Mouse (Mus musculus): ENCODE data around the gene Fam171a2. TPM values are rescaled to one million over a fixed set of nuclear protein-coding genes. Genes with fewer than 3 reads are reported as not detected.

The Fam171a2 gene
- polyA plus RNA-seq (2015; fragmentation: Nextera tagmentation; extraction: Ambion mirVana), result 10.9 and 18.4 TPM in 2 replicates

- under 1% methylated on average over 40 of the region's 40 CpGs for WGBS
Observed at GRCm38 (mm10) chr11:102447497-102447896, at the start of gene Fam171a2. Gene Fam171a2, minus strand, starts transcription at chr11:102447682.

GRCm38 (mm10) chr11:102496732-102497131 lies 49.2 kb upstream of the Fam171a2 start:
- WGBS, result 89% methylated on average over 2 of the region's 2 CpGs

More at GRCm38 (mm10) chr11:102447497-102447896, at the start of gene Fam171a2:
- peak within 1 kb of the TSS; percentile 98 for H3K27ac ChIP-seq
- ATAC-seq, result peak; percentile 88
- no peaks in the 10 kb centered on the region for H3K9me3 ChIP-seq
- H3K4me3 ChIP-seq (replicated peaks), result peak within 1 kb of the TSS; percentile 97
- H3K36me3 ChIP-seq, result peaks cover 16% of the 10 kb centered on the region
- peaks cover 29% of the 10 kb centered on the region for H3K27me3 ChIP-seq
- peak within 1 kb of the TSS; percentile 100 for H3K9ac ChIP-seq (replicated peaks)
- peaks cover 48% of the 10 kb centered on the region for H3K4me1 ChIP-seq (replicated peaks)
- H3K4me2 ChIP-seq (replicated peaks), result peak within 1 kb of the TSS; percentile 96

GRCm38 (mm10) chr11:102496206-102496605 lies 48.7 kb upstream of the Fam171a2 start:
- Histone ChIP-seq H3K9ac (replicated peaks) (no peak overlapping the region), H3K4me2 (replicated peaks) (no peak overlapping the region), H3K36me3 (peaks cover 63% of the 10 kb centered on the region), H3K27ac (no peak overlapping the region), H3K27me3 (no peaks in the 10 kb centered on the region), H3K9me3 (no peaks in the 10 kb centered on the region), H3K4me3 (replicated peaks) (no peak overlapping the region), H3K4me1 (replicated peaks) (no peaks in the 10 kb centered on the region)
- 92% methylated on average over 2 of the region's 2 CpGs for WGBS
- ATAC-seq, result no peak

More at GRCm38 (mm10) chr11:102496732-102497131, 49.2 kb upstream of the Fam171a2 start:
- Histone ChIP-seq H3K27me3 (no peaks in the 10 kb centered on the region), H3K9me3 (no peaks in the 10 kb centered on the region), H3K9ac (replicated peaks) (no peak overlapping the region), H3K36me3 (peaks cover 64% of the 10 kb centered on the region), H3K4me2 (replicated peaks) (no peak overlapping the region), H3K4me3 (replicated peaks) (no peak overlapping the region), H3K4me1 (replicated peaks) (no peaks in the 10 kb centered on the region), H3K27ac (no peak overlapping the region)
- no peak for ATAC-seq

- 96% methylated on average over 5 of the region's 5 CpGs for WGBS
- Histone ChIP-seq H3K9ac (replicated peaks) (no peak overlapping the region), H3K4me1 (replicated peaks) (no peaks in the 10 kb centered on the region), H3K27me3 (no peaks in the 10 kb centered on the region), H3K36me3 (peaks cover 58% of the 10 kb centered on the region), H3K9me3 (no peaks in the 10 kb centered on the region), H3K4me2 (replicated peaks) (no peak overlapping the region), H3K27ac (no peak overlapping the region), H3K4me3 (replicated peaks) (no peak overlapping the region)
- no peak for ATAC-seq
Observed at GRCm38 (mm10) chr11:102495742-102496141, 48.3 kb upstream of the Fam171a2 start.

GRCm38 (mm10) chr11:102495114-102495513 lies 47.6 kb upstream of the Fam171a2 start:
- Histone ChIP-seq H3K9ac (replicated peaks) (no peak overlapping the region), H3K9me3 (no peaks in the 10 kb centered on the region), H3K27me3 (no peaks in the 10 kb centered on the region), H3K4me2 (replicated peaks) (no peak overlapping the region), H3K27ac (no peak overlapping the region), H3K4me3 (replicated peaks) (no peak overlapping the region), H3K4me1 (replicated peaks) (no peaks in the 10 kb centered on the region), H3K36me3 (peaks cover 54% of the 10 kb centered on the region)
- WGBS, result 98% methylated on average over 6 of the region's 6 CpGs
- no peak for ATAC-seq

GRCm38 (mm10) chr11:102494063-102494650 lies 46.7 kb upstream of the Fam171a2 start:
- Histone ChIP-seq H3K4me1 (replicated peaks) (no peaks in the 10 kb centered on the region), H3K27ac (no peak overlapping the region), H3K4me3 (replicated peaks) (no peak overlapping the region), H3K36me3 (peaks cover 46% of the 10 kb centered on the region), H3K4me2 (replicated peaks) (no peak overlapping the region), H3K9ac (replicated peaks) (no peak overlapping the region), H3K27me3 (no peaks in the 10 kb centered on the region), H3K9me3 (no peaks in the 10 kb centered on the region)
- no peak for ATAC-seq
- 91% methylated on average over 7 of the region's 7 CpGs for WGBS

GRCm38 (mm10) chr11:102493241-102493640 lies 45.8 kb upstream of the Fam171a2 start:
- Histone ChIP-seq H3K9ac (replicated peaks) (no peak overlapping the region), H3K4me3 (replicated peaks) (no peak overlapping the region), H3K27me3 (no peaks in the 10 kb centered on the region), H3K4me1 (replicated peaks) (no peaks in the 10 kb centered on the region), H3K9me3 (no peaks in the 10 kb centered on the region), H3K36me3 (peaks cover 38% of the 10 kb centered on the region), H3K4me2 (replicated peaks) (no peak overlapping the region), H3K27ac (no peak overlapping the region)
- no peak for ATAC-seq
- 89% methylated on average over 2 of the region's 2 CpGs for WGBS

GRCm38 (mm10) chr11:102487901-102488300 lies 40.4 kb upstream of the Fam171a2 start:
- H3K27me3 ChIP-seq, result no peaks in the 10 kb centered on the region
- WGBS, result 90% methylated on average over 2 of the region's 2 CpGs
- no peak overlapping the region for H3K4me3 ChIP-seq (replicated peaks)
- H3K4me1 ChIP-seq (replicated peaks), result no peaks in the 10 kb centered on the region
- H3K9me3 ChIP-seq, result no peaks in the 10 kb centered on the region
- H3K4me2 ChIP-seq (replicated peaks), result no peak overlapping the region
- no peak overlapping the region for H3K9ac ChIP-seq (replicated peaks)
- H3K27ac ChIP-seq, result no peak overlapping the region
- ATAC-seq, result no peak
- peaks cover 41% of the 10 kb centered on the region for H3K36me3 ChIP-seq

GRCm38 (mm10) chr11:102486733-102487386 lies 39.4 kb upstream of the Fam171a2 start:
- H3K9ac ChIP-seq (replicated peaks), result no peak overlapping the region

GRCm38 (mm10) chr11:102481779-102482178 lies 34.3 kb upstream of the Fam171a2 start:
- H3K36me3 ChIP-seq, result peaks cover 81% of the 10 kb centered on the region
- H3K27me3 ChIP-seq, result no peaks in the 10 kb centered on the region
- H3K27ac ChIP-seq, result no peak overlapping the region
- ATAC-seq, result no peak
- 97% methylated on average over 10 of the region's 10 CpGs for WGBS
- no peak overlapping the region for H3K9ac ChIP-seq (replicated peaks)
- no peak overlapping the region for H3K4me3 ChIP-seq (replicated peaks)
- no peaks in the 10 kb centered on the region for H3K9me3 ChIP-seq
- H3K4me1 ChIP-seq (replicated peaks), result no peaks in the 10 kb centered on the region
- no peak overlapping the region for H3K4me2 ChIP-seq (replicated peaks)

More at GRCm38 (mm10) chr11:102486733-102487386, 39.4 kb upstream of the Fam171a2 start:
- Histone ChIP-seq H3K4me3 (replicated peaks) (no peak overlapping the region), H3K9me3 (no peaks in the 10 kb centered on the region), H3K4me2 (replicated peaks) (no peak overlapping the region), H3K36me3 (peaks cover 41% of the 10 kb centered on the region), H3K27me3 (no peaks in the 10 kb centered on the region), H3K27ac (no peak overlapping the region), H3K4me1 (replicated peaks) (no peaks in the 10 kb centered on the region)
- 73% methylated on average over 11 of the region's 11 CpGs for WGBS
- ATAC-seq, result peak; percentile 78

- no peak overlapping the region for H3K4me3 ChIP-seq (replicated peaks)
- H3K36me3 ChIP-seq, result peaks cover 78% of the 10 kb centered on the region
- no peaks in the 10 kb centered on the region for H3K4me1 ChIP-seq (replicated peaks)
- no peak overlapping the region for H3K27ac ChIP-seq
- no peak overlapping the region for H3K4me2 ChIP-seq (replicated peaks)
- no peaks in the 10 kb centered on the region for H3K27me3 ChIP-seq
- no peak overlapping the region for H3K9ac ChIP-seq (replicated peaks)
- ATAC-seq, result no peak
- WGBS, result 86% methylated on average over 4 of the region's 4 CpGs
- no peaks in the 10 kb centered on the region for H3K9me3 ChIP-seq
Observed at GRCm38 (mm10) chr11:102480897-102481296, 33.4 kb upstream of the Fam171a2 start.

- no peak for ATAC-seq
- WGBS, result 94% methylated on average over 15 of the region's 15 CpGs
- Histone ChIP-seq H3K9ac (replicated peaks) (no peak overlapping the region), H3K4me3 (replicated peaks) (no peak overlapping the region), H3K9me3 (no peaks in the 10 kb centered on the region), H3K27ac (no peak overlapping the region), H3K4me1 (replicated peaks) (no peaks in the 10 kb centered on the region), H3K36me3 (peaks cover 75% of the 10 kb centered on the region), H3K27me3 (no peaks in the 10 kb centered on the region), H3K4me2 (replicated peaks) (no peak overlapping the region)
Observed at GRCm38 (mm10) chr11:102480111-102480510, 32.6 kb upstream of the Fam171a2 start.
